Mouse (Mus musculus): ENCODE results near the gene Rbpms2. TPM values are rescaled to one million over a fixed set of nuclear protein-coding genes. Genes with fewer than 3 reads are reported as not detected.

The Rbpms2 gene
- polyA plus RNA-seq, 1 experiment, result not detected

DNA sequence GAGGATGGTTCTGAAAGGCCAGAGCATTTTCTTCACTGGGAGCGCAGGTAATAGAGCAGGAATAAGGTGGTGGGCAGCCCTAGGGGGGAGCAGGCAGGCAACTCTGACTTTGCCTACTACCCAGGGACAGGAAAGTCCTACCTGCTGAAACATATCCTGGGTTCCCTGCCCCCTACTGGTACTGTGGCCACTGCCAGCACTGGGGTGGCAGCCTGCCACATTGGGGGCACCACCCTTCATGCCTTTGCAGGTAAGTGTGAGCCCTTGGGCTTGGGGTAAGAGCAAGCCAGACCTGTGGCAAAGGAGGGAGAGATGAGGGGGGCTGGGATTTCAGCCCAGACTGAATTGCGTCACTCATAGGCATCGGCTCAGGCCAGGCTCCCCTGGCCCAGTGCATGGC is 40.4 kb upstream of the Rbpms2 start:
- H3K4me3 ChIP-seq (ENCODE audit: insufficient read depth, low read depth, low read length), result no peak overlapping the region
- H3K4me1 ChIP-seq (ENCODE audit: control insufficient read depth, insufficient read depth, low read length), result peaks cover 17% of the 10 kb centered on the region
- H3K27ac ChIP-seq (ENCODE audit: insufficient read depth, low read depth, low read length), result no peak overlapping the region
- 86% methylated on average over 3 of the region's 3 CpGs for WGBS
- no peak for TF ChIP-seq POLR2A (IDR thresholded peaks at IDR 0.05; ENCODE audit: insufficient read depth, low read depth, low read length)
- TF ChIP-seq CTCF (IDR thresholded peaks at IDR 0.05; ENCODE audit: insufficient read depth, low read depth, low read length), result no peak

DNA sequence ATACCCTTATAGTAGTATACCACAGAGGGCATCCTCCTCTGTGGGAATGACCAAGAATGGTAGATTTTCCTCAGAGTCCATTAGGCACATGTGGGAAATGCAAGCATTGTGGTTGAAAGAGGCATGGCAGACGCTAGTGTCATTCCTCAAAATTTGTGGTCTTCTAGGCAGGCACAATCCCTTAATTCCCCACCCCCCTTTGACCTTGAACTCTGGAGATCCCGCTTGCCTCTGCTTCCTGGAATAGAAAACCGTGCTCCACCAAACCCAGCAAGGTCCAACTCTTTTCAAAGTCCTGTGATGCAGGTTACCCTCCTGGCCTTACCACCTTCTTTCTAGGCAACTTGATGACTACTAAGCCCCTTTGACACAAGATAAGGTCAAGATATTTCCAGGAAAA is 36.7 kb upstream of the Rbpms2 start:
- no peak overlapping the region for H3K27ac ChIP-seq (ENCODE audit: insufficient read depth, low read depth, low read length)
- TF ChIP-seq POLR2A (IDR thresholded peaks at IDR 0.05; ENCODE audit: insufficient read depth, low read depth, low read length), result no peak
- 96% methylated on average over 3 of the region's 3 CpGs for WGBS

DNA sequence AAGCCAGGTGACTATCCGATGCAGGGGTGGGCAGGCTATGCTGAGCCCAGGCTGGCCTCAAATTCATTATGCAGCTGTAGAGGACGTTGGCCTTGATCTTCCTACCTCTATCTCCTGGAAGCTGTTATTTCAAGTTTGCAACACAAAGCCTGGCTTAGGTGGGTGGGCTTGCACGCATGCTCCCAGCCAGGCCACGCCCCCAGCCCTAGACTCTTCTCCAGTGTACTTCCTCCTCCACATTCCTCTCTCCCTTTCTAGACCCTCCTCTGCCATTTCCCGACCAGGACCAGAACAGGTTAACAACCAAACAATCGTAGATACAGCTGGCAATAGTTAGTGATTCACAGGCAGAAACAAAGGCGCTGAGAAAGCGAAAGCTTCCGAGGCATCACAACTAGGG is 35.9 kb upstream of the Rbpms2 start:
- 82% methylated on average over 9 of the region's 9 CpGs for WGBS
- Histone ChIP-seq H3K27ac (ENCODE audit: insufficient read depth, low read depth, low read length) (no peak overlapping the region), H3K4me1 (ENCODE audit: control insufficient read depth, insufficient read depth, low read length) (no peaks in the 10 kb centered on the region), H3K4me3 (ENCODE audit: insufficient read depth, low read depth, low read length) (no peak overlapping the region)
- TF ChIP-seq POLR2A (IDR thresholded peaks at IDR 0.05; ENCODE audit: insufficient read depth, low read depth, low read length), result no peak
- no peak for TF ChIP-seq CTCF (IDR thresholded peaks at IDR 0.05; ENCODE audit: insufficient read depth, low read depth, low read length)

More for the DNA sequence above, 36.7 kb upstream of the Rbpms2 start:
- Histone ChIP-seq H3K4me3 (ENCODE audit: insufficient read depth, low read depth, low read length) (no peak overlapping the region), H3K4me1 (ENCODE audit: control insufficient read depth, insufficient read depth, low read length) (peaks cover 5% of the 10 kb centered on the region)

DNA sequence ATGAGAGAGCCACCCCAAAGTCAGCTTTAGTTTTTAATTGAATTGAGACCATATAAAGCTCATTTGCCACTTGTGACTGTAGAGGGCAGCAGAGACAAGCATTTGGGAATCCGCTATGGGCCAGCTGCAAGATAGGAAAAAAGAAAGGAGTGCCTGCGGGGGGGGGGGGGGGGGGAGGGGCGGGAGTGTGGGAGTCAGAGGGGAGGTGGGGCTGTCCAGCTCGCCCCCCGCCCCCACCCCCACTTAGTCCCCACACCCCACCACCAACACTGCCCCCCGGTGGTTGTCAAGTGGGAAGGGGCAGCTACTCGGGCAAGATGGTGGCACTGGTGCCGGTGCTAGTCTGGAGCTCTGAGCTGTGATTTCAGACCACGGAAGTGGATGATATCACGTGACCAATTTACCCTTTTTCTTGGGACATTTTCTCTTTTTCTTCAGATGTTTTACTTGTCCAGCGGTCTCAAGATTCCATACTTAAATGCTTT is 30.6 kb upstream of the Rbpms2 start:
- no peak overlapping the region for H3K4me3 ChIP-seq (ENCODE audit: insufficient read depth, low read depth, low read length)
- H3K4me1 ChIP-seq (ENCODE audit: control insufficient read depth, insufficient read depth, low read length), result no peaks in the 10 kb centered on the region
- H3K27ac ChIP-seq (ENCODE audit: insufficient read depth, low read depth, low read length), result no peak overlapping the region
- WGBS, result 41% methylated on average over 9 of the region's 11 CpGs
- TF ChIP-seq POLR2A (IDR thresholded peaks at IDR 0.05; ENCODE audit: insufficient read depth, low read depth, low read length) (no peak), CTCF (IDR thresholded peaks at IDR 0.05; ENCODE audit: insufficient read depth, low read depth, low read length) (no peak)

DNA sequence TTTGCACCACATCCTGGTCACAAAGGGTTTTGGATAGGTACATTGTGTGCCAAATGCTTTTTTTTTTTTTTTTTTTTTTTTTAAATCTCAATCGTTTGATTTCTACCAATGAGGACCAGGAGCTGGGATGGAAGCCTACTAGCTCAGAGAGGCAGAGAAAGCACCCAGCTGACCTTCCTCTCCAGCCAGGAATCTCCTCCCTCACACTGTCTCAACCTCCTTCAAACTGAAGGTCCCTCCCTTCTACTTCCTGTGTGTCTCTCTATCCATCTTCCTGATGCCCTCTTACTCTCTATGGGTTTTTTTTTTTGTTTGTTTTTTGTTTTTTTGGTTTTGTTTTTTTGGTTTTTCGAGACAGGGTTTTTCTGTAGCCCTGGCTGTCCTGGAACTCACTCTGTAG is 28.5 kb upstream of the Rbpms2 start:
- WGBS, result 79% methylated on average over 2 of the region's 2 CpGs
- Histone ChIP-seq H3K27ac (ENCODE audit: insufficient read depth, low read depth, low read length) (no peak overlapping the region), H3K4me1 (ENCODE audit: control insufficient read depth, insufficient read depth, low read length) (peaks cover 2% of the 10 kb centered on the region; the same call in 1 of the 2 replicates), H3K4me3 (ENCODE audit: insufficient read depth, low read depth, low read length) (no peak overlapping the region)
- no peak for TF ChIP-seq CTCF (IDR thresholded peaks at IDR 0.05; ENCODE audit: insufficient read depth, low read depth, low read length)
- TF ChIP-seq POLR2A (IDR thresholded peaks at IDR 0.05; ENCODE audit: insufficient read depth, low read depth, low read length), result no peak

DNA sequence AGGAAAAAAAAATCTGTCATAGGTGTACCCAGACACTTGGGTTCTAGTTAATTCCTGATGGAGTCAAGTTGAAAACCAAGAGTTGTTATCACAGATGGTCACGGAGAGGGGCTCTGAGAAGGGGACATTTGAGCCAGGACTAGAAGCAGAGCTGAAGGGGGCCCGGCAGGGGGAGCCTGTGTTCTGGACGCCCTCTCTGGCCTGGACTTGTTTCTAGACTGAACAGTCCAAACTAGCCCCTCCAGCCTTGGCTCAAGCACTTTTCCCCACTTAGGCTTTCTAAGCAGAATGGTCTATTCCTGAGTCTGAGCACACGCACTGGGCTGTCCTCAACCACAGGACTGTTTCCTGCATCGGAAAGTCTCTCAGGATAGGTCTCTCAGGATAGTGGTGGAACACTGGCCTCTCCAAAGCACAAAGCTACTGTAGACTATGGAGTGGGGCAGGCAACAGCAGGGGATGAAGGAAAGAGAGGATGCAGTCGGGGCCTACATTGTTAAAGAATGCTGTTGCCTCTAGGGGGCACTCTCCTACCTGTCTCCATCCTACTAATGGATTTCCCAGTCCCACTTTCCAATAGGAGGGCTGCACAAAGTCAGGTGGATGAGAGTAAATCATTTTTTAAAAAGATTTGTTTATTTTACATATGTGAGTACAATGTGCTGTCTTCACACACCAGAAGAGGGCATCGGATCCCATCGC is 25.9 kb upstream of the Rbpms2 start:
- no peak for TF ChIP-seq CTCF (IDR thresholded peaks at IDR 0.05; ENCODE audit: insufficient read depth, low read depth, low read length)
- no peak for TF ChIP-seq POLR2A (IDR thresholded peaks at IDR 0.05; ENCODE audit: insufficient read depth, low read depth, low read length)
- peaks cover 2% of the 10 kb centered on the region; the same call in 1 of the 2 replicates for H3K4me1 ChIP-seq (ENCODE audit: control insufficient read depth, insufficient read depth, low read length)
- H3K27ac ChIP-seq (ENCODE audit: insufficient read depth, low read depth, low read length), result no peak overlapping the region
- 56% methylated on average over 8 of the region's 8 CpGs for WGBS
- no peak overlapping the region for H3K4me3 ChIP-seq (ENCODE audit: insufficient read depth, low read depth, low read length)

DNA sequence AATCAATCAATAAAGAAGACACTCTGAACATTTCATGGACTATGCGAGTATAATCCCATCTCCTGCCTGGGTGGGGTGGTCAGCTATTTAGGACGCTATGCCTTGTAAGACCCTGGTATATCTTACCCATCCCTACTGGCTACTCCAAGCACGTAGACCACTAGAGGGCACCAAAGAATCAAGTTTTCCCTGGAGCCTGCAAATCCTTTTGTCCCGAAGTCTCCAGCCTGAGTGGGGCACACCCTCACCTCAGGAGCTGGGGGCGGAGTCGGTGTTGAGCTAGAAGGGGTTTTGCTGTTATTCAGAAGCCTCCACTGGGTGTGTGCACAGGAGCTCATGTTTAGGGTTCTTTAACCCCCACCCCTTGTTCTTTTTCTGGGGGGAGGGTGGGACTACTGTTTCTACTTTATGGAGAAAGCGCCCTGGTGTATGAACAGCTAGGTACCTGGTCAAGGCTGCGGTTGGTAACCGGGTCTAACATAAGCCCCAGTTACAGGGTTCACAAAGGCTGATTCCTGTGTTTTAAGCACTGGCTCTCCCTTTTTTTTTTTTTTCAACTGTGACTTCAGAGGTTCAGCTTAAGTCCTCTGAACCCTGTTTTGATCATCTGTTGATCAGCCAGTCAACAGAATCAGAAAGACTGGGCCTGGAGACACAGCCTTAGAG is 23.8 kb upstream of the Rbpms2 start:
- TF ChIP-seq POLR2A (IDR thresholded peaks at IDR 0.05; ENCODE audit: insufficient read depth, low read depth, low read length), result no peak
- TF ChIP-seq CTCF (IDR thresholded peaks at IDR 0.05; ENCODE audit: insufficient read depth, low read depth, low read length), result no peak; the same call in 1 of the 2 replicates
- Histone ChIP-seq H3K4me1 (ENCODE audit: control insufficient read depth, insufficient read depth, low read length) (peaks cover 2% of the 10 kb centered on the region; the same call in 1 of the 2 replicates), H3K27ac (ENCODE audit: insufficient read depth, low read depth, low read length) (no peak overlapping the region), H3K4me3 (ENCODE audit: insufficient read depth, low read depth, low read length) (no peak overlapping the region)
- 6% methylated on average over 9 of the region's 9 CpGs for WGBS

DNA sequence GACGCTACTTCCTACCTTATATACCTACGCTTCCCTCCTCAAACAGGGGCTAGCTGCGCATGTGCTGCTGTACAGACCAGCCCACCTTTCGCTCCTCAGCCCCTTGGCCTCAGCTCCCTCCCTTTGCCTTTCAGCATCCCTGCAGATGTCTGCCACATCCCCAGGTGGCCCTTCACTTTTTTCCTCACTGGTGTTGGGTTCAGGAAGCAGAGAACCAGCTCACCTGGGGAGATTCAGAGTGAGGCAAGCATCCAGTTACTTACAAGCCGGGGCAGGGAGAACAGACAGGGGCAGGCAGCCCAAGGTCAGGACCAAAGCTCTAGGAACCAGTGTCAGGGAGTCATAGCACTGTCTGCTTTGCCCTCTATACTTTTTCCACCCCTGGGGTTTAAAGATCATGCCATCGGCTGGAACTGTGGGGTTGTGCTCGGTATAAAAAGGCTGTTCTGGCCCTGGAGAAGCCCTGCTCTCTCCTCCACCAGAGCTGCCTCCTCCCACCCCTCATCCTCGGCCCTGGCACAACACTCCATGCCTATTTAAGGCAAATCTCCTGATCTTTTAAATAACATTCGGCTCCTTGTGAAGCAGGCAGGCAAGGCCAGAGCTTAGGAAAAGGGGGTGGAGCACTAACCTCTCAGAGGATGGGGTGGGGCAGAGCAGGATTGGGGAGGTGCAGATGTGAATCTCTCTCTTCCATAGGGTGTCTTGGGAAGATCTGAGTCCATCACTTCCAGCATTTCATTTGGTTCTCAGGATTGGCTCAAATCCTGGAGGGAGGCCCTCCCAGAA is 22.9 kb upstream of the Rbpms2 start:
- Histone ChIP-seq H3K4me3 (ENCODE audit: insufficient read depth, low read depth, low read length) (no peak overlapping the region), H3K4me1 (ENCODE audit: control insufficient read depth, insufficient read depth, low read length) (peaks cover 2% of the 10 kb centered on the region; the same call in 1 of the 2 replicates), H3K27ac (ENCODE audit: insufficient read depth, low read depth, low read length) (no peak overlapping the region)
- no peak for TF ChIP-seq CTCF (IDR thresholded peaks at IDR 0.05; ENCODE audit: insufficient read depth, low read depth, low read length)
- no peak for TF ChIP-seq POLR2A (IDR thresholded peaks at IDR 0.05; ENCODE audit: insufficient read depth, low read depth, low read length)
- WGBS, result 61% methylated on average over 9 of the region's 9 CpGs

DNA sequence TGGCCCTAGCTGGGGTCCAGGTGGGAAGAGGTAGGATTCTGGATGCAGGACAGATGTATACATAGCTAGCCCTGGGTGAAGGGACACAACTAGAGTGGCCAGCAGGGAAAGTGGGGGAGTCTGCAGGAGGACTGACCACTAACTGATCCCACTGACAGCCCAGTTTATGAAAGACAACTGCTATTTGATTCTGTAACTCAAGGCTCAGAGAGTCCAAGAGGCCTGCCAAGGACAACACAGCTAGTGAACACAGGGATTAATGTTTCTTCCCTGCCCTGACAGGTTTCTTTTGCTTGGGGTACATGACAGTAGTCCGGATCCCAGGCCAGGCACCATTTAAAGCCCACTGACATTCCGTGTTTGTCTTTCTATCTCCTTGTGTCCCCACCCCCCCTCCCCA is 22.3 kb upstream of the Rbpms2 start:
- no peak overlapping the region for H3K4me3 ChIP-seq (ENCODE audit: insufficient read depth, low read depth, low read length)
- H3K4me1 ChIP-seq (ENCODE audit: control insufficient read depth, insufficient read depth, low read length), result peaks cover 2% of the 10 kb centered on the region; the same call in 1 of the 2 replicates
- WGBS, result 83% methylated on average over 2 of the region's 2 CpGs
- TF ChIP-seq CTCF (IDR thresholded peaks at IDR 0.05; ENCODE audit: insufficient read depth, low read depth, low read length), result no peak
- TF ChIP-seq POLR2A (IDR thresholded peaks at IDR 0.05; ENCODE audit: insufficient read depth, low read depth, low read length), result no peak
- no peak overlapping the region for H3K27ac ChIP-seq (ENCODE audit: insufficient read depth, low read depth, low read length)
